13 mouse cellular contexts compared by ENCODE assay signal in the genomic region with DNA sequence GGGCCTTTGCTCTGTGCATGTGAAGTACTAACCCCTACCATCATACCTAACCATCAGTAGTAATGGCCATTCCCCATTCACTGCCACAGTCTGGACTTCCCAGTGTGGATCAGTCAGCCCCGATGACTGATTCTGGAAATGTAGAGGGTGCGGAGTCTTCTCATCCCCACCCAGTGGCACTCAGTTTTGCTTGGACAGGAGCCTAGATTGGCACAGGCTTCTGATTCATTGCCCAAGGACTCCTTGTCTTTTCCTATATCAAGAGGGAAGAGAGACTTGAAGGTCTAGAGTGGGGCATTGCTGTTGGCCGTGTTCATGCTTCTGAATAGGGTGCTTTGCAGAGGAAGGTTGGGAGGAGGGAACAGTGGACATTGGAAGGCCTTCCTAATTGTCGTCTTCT.
"Had no signal": no experiment of that assay in that cellular context is flagged by ENCODE, and none has a peak within 500 bp of the region (broad histone marks: within the 10 kb centered on the region; RNA-seq: fewer than 3 reads in every experiment).

No protein-coding gene starts in this region.

- DNase-seq: lung, adult 18-20 months; lung, embryonic 14.5 days; lung, postnatal 10 days; lung, postnatal 4 days; midbrain, embryonic 14.5 days; retina, postnatal 1 day; right cerebral cortex, adult 18-20 months; right cerebral cortex, postnatal 25 days; right cerebral cortex, postnatal 4 days; spleen, adult 18-20 months; thymus, adult 18-20 months; thymus, postnatal 14 days; thymus, postnatal 36 days had no signal
